Mouse (Mus musculus) thymus, postnatal 4 days (tissue): ENCODE measurements at regions not wholly inside any gene's neighbourhood (a gene's known extent, or its start where the extent isn't known, plus 50 kb on each side); places are given as distances from the start of the nearest gene placed in this dataset.

ENCODE experiments used
- DNase-seq: peaks from one replicate; pipeline ENCODE4 v3.0.0; 2021

DNA sequence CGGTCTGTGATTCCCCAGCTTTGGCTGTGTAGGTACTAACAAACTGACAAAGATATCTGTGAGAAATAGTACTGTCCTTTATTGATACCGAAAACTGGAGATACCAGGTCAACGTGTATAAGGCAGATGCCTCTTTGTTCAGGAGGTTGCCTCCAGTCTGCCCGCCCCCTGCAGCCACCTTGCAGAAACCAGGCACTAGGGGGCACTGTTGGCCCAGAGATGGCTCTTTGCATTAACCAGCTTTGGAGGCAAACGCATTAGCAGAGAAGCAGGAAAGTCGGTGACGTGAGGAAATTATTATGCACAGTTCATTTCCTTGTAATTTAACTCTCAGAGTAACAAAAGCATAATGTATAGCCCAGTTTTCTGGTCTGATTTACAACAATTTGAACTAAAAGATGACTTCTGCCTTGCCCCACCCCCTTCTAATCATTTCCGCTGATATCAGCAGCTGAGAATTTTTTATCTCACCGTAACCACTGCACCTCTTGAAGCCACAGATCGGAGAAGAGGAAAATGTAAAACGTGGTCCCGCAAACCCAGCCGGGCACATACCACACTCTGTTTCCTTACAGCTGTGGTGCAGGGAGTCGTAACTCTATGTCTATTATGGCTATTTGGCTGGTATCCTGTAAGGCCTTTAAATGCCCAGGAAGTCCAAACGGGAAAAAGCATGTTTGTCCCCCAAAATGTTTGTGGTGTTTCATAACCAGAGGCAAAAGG, 203.5 kb downstream of the Icos start:
- peak; percentile 95 for DNase-seq

DNA sequence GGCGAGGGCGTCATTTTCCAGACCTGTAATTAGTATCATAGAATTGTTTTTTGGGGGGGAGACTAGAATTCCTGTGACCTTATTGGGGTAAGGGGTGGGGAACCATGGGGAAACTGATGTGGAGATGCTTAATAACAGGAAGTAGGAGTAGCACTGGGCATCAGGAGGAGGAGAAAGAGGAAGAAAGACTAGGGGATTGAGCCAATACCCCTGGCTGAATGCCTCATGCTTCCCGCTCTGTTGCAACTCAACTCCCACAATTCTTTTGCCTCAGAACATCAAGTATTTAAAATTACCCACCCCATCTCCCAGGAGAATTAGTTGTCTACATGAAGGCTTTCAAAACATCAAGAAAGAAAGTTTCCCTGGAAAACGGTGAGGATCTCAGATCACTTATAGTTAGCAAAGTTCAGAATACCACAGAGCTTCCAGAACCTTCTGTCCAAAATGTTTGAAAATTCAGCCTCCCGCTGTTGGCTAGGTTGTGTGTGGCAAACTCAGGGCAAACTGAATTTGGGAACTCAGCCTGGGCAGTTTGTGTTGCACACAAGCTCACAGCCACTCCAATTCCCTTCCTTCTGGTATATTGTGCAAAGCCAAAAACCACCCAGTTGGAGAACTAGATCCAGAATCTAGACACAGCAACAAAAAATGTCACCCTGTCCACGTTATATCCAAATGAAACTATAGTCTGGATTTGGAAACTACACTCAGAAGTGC, 209.8 kb downstream of the Icos start:
- no peak for DNase-seq

DNA sequence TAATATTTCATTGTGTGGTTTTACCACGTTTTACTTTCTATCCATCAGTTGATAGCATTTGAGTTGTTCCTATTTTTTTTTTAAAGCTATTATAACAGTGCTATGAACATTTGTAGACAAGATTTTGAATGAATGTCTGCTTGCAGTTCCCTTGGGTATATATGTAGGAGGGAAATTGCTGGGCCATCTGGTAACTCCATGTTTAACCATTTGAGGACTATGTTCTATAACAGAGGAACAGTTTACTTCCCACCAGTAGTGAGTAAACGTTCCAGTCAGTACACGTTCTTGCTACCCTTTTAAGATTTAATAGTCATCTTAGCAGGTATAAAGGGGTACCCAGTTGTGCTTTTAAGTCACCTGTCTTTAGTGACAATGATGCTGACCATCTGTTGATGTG, 213.2 kb downstream of the Icos start:
- no peak for DNase-seq

DNA sequence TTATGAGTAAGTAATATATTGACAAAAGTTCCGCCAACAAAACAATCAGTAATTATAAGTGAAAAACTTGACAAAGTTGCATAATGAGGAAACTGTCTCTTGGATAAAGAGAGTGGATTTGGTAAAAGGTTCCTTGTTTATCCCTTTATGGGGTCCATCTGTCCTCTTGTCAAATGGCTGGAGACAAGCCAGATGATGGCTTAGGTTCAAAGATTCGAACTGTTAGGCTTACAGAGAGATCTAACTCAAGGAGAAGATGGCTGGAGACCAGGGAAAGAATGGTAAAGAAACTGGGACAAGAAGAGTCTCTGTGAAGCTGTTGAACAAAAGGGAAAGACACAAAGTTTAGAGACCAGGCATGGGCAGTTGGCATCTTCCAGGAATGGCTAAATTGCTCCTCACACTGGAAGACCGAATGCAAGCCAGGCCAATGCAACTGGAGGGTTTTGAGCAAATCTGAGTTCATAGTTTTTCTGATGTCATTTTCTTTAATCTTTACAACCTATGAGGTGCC, 220.9 kb downstream of the Icos start:
- DNase-seq = no peak

DNA sequence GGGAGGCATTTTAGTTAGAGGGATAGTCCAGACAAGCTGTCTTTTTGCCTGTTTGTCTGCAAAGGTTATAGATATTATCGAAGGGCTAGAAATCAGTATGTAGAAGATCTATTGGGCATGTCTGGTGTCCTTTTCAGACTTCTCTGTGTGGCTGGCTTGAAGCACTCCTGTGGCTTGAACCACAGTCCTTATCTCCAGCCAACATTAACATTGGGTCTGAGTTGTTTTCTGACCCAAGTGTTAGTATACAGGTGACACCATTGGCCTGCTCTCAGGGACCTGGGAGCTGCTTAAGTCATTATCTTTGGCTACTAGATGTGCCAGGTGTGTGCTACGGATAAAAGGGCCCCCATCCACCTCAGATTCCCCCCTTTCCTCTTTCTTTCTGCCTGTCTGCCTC, 223.3 kb downstream of the Icos start:
- DNase-seq = no peak

DNA sequence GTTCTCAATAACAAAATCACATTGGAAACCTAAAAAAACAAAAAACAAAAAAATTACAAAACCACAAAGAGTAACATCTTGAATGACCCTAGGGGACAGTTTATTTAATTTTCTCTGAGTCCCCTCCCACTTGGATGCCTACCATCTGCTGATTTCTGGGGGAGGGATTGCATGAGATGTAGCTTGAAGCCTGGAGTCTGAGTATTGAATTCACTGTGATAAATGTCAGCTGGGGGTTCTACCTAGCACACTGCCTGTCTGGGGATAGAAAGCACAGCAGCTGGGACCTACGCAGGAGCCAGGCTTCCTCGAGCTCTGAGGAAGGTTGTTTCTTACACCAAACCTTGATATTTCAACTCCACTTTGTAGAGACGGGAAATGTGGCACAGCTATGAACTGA, 224.4 kb downstream of the Icos start:
- no peak for DNase-seq

DNA sequence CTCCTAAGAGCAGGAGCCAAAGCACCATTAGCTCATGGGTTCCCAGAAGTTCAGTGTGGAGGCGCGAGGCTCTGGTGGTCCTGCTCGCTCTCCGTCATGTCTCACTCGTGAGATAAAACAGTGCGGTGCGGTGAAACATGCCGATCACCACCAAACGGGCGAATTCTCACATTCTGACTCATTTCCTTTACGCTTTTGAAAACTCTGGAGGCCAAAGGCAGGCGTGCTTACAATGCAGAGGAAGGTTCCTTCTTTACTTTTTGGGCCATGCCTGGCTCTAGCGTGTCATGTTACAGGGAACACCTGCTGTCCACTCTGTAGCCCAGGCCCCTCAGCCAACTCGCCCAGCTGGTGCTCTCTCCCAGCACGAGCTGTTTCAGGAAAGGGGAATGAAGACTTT, 225.4 kb downstream of the Icos start:
- no peak for DNase-seq

DNA sequence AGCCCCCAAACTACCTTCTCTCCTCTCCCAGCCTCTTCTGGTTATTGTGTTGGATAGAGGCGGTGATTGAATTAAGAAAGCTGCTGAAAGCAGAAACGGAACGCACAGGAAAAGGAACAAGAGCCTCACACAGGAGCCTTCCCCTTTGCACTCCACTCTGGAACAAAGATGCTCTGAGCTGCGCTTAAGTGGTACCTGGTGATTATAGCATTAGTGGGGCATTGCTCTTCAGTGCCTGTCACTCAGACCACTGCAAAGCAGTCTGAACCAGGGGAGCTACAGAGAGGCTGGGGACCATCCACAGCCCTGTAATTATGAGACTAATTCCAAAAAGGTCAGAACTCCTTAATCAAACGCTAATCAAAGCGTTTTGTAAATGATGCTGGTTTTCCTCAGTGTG, 225.9 kb downstream of the Icos start:
- DNase-seq = no peak

DNA sequence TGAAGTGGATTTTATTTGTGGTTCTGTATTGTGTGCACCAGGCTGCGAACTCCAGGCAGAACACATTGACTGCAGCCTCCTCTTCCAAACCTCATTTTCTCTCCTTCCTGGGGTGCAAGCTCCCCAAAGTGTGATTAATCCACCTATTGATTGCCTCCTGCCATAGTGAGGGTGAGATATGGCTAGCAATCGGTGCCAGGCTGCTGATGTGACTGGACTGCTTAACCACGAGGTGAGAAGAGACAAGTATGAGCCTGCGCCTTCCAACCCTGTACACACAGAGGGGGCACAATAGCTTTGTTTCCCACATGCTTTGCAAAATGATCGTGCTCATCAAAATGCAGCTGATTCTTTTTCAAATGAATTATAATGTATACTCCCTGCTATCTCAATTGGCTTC, 227.4 kb downstream of the Icos start:
- no peak for DNase-seq

DNA sequence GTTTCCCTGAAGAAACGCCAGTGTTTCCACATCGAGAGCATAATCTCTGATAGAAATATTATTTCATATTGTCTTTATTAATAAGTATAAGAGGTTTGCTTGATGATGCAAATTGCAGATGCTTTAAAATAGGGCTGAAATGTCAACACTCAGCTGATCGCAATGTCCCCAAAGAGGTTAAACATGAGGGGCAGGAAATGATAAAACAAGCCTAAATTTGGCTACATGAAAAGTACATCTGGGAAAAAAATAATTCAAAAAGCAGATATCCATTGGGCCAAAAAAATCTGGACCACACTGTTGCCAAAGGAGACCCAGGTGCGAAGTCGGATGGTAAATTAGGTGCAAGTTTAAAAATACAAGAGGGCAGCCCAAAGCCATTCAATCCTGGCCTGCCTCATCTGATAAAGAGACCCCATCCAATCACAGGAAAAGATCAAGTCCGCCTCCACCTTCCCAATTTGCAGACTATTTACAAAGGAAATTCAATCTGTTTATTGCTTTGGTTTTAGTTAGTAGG, 229.2 kb downstream of the Icos start:
- DNase-seq = no peak

DNA sequence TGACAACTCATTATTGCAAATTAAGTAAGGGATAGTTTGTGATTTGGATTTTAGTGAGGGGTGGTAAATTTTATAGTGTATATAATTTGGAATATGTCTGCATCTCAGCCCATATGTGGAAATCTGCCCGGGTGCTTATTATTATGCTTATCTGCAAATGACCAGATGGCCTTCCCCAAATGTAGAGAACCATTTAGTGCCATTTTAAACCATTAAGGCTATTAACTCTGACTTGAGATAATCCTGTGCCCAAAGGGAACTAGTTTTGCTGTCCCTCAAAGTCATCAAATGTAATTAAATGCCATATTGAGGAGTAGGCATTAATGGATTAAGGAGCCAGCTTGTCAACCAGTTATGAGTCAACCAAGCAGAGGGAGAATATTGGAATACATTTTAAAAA, 230.7 kb downstream of the Icos start:
- no peak for DNase-seq

DNA sequence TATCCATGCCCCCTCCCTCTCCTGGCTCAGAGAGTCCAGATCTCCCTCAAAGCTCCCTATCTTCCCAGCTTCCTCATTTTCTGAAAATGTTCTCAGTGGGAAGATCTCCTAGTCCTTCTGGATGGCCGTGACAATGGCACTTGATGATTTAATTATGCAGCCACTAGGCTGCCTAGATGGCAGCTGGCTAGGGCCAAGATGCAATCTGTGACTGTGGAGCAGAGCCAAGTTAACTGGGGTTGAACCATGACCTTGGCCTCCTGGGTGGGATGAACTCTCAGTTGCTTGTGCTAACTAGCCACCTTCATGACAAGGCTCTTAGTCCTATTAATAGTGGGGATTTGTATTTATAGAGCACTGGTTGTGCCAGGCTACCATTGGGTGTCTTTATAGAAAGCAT, 243.4 kb downstream of the Icos start:
- DNase-seq = no peak

DNA sequence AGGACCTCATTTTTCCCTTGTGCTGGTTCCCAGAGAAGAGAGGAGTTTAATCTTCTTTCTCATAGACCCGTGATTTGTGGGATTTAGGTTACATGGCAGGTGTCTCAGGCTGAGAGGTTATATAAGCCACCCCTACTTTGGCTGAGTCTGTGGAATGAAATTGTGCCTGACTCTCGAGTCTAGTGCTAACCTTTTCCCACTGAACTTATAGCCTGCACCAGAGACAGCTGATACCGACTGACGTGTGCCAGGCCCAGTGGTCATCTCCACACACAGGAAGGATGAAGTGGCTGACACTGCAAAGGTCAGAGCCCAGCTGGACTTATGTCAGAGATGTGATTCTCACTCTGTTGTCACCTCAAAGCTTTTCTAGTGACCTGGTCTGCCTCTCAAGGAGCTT, 251.2 kb downstream of the Icos start:
- no peak for DNase-seq

DNA sequence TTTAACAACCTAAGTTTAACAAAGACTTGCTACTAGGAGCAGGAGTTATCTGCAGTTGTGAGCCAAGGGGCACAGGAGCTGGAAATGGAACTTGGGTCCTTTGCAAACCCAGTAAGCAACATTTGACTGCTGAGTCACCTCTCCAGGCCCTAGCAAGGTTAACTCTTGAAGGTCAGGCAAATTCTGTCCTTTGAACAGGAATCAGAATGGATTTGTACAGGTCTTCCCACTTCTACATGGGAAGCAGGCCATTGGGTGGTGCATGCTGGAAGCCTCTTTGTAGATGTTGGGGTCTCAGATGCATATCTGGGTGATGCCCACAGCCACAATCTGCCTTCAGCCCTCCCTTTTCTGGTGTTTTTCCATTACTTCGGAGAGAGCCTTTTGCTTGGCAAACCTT, 255.3 kb downstream of the Icos start:
- no peak for DNase-seq

DNA sequence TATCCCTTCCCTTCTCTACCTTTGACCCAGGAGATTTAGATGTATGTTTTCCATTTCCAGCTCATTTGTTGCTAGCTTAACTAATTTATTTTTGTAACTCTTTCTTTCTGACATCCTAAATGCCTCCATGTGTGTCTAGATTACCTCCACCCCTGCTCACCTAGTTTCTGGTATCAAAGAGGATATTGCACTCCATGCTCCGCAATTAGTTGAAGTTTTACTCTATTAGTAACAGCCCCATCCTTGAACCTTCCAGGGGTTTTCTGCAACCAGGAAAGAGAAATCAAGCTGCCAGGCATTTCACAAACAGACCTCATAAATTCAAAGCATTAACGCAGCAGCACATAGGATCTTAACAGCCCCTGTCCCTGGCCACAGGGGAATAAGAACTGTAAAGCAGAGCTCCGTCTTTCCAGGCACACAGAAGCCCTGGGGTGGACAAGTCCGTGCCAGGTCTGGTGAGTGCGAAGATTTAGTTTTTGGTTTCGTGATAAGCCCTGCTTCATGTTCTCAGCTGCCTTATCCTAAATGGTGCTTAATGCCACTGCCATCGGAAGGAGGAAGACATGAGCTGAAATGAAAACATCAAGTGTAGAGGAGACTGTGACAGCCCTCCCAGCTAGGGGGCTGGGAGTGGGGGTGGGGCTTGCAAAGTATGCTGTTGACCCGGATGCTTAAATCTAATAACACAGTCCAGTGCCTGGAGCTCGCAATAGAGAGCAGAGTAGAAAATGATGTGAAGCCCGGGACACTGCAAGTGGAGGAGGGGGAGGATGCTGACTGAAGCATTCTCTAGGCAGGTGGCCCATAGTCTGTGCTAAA, 256.0 kb downstream of the Icos start:
- no peak for DNase-seq

DNA sequence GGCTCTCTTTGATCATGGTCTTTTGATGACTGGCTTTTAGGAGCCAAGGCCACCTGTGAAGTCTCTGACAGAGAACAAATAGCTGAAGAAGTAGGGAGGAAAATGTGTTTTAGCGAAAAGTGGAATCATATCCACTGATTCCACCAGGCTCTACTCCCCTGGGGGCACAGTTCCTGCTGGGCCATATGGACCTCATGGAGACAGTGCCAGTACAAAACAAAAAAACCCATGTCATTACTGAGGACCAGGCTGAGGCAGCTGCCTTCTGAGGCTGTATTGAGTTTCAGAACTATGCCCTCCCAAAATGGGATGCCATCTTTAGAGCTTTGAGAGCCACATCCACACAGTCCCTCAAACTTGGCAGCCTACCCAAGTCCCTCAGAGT, 256.6 kb downstream of the Icos start:
- no peak for DNase-seq

DNA sequence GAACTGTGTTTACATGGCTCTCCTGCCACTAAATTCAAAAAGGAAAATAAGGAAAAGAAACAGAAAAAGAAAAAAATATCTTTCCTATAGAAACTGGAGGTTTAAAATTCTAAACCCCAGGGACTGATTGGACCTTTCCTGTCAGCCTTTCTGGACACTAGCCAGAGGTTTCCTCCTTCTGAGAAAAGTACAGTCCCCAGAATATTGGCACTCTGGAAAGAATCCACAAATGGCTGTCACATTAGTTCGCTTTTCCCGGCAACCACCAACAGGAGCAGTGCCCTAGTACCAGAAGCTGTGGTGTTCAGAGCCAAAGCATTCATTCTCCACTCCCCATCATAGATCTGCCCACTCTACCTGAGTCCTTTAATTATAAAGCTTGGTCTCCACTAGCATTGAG, 258.8 kb downstream of the Icos start:
- DNase-seq = no peak

DNA sequence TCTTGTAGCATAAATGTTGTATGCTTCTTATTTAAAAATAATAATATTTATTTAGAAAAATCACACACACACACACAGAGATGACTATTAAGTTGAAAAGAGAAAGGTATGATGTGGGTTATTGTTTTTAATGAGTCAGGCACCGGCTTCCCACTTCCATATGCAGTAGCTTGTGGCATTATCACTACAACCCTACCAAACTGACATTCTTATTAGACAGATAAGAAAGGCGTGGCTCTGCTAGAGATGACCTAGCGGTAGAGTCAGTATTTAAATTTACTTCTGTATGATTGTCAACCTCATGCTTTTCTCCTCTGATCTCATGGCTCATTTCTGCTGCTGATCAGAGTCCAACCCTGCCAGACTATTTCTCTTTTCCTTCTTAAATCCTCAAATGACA, 260.9 kb downstream of the Icos start:
- DNase-seq = no peak

DNA sequence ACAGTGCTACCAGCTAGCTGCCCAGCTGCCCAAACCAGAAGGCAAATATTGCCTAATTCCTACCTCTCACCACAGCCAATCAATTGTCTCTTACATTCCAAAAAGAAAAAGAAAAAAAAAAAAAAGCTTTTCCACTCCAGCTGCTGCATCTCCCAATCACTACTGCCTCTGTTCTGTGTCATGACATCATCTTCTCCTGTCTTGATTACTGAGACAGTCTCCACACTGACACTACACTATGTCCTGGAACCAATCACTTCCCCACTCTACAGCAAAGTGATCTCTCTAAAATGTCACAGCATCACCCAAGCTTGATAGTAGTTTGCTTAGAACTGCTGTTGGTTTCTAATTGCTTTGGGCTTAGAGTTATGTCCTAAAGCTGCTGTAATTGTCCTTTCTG, 279.8 kb downstream of the Icos start:
- no peak for DNase-seq

DNA sequence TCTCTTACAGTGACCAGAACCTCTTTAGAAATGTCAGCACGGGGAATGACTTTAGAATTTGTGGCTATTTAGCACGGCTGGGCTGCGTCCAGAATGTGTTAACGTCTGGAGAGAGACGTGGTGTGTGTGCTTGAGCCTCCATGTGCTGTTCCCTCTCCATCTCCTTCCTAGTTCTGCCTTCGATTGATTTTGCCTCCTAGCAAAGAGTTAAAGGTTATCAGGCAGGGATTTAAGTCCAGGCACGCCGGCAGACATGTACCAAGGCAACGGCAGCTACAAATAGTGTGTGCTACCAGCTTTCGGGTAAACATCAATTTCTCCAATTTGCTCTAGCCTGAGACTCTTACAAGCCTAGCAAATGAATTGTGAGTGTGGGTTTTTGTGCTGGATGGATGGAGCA, 285.7 kb downstream of the Icos start:
- no peak for DNase-seq

DNA sequence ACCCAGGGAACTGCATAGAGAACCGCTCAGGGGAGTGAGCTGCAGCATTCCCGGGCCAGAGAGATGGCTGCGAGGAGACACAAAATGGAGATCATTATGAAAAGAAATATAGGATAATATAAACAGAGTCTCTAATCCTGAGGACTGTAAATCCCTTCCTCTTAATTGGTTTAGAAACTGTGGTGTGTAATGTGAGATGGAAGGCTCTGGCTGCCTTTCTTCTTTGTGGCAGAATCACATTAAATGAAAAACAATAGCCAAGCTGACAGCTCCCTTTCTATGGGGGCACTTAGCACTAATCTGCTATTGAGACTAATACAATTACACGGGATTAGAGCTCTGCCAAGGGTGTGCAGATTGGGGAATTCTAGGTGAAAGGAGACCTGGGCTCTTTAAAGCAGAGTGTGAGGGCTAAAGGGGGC, 288.0 kb downstream of the Icos start:
- no peak for DNase-seq

DNA sequence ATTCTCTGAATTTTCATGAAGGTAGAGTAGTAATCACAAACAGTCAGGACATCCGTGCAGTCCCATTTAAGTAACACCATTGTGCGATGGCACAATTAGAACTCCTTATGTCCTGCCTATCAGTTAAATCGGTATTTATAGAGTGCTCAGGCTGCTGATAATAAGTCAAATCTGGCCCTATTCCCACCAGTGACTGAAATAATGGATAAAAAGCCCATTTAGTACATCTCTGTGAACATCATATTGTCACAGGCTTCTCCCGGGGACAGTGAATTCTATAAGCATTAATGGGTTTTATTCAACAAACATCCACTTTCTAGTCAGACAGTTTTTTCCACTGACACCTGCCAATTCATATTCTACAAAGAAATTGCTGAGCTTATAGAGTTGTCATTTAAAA, 296.1 kb downstream of the Icos start:
- no peak for DNase-seq

DNA sequence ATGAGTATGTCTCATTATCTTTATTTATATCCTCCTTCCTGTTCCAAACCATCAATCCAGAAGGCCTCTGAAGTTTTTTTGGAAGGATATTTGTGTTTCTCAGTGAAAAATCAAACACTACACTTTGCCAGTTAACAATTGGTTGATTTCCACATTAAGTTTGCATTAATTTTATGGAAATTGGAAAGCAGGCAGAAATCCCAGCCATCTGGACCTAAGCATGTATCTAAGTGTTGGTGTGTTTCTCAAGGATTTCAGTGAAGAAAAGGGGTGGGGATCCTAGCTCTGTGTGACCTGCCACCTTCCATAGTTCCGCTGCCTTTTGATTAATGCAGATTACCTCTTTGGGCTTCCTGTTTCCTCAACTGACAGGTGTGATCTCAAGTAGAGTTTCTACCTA, 296.5 kb downstream of the Icos start:
- DNase-seq = no peak
